Mouse (Mus musculus) hindbrain, postnatal 0 days (tissue): Measurements from ENCODE around the gene Gna12. TPM values are rescaled to one million over a fixed set of nuclear protein-coding genes. Genes with fewer than 3 reads are reported as not detected.
A peak's percentile ranks its signal among the peaks of the same experiment; 100 is the strongest.

Experiments used
- ATAC-seq: fragments of 200-750 bp; cut with Nextera tagmentation; 2 replicates; pipeline ENCODE4 v1.8.0; 2017; ENCODE audit warnings: mild to moderate bottlenecking, moderate TSS enrichment, moderate library complexity
- DNase-seq: peaks from one replicate; pipeline ENCODE4 v3.0.0-alpha.2; 2015; ENCODE audit warnings: low spot score
- H3K27ac ChIP-seq: fragments of 300-500 bp; sonication (generic); 2 replicates; pipeline ENCODE4 v1.5.1; 2014; ENCODE audit warnings: mild to moderate bottlenecking
- H3K27me3 ChIP-seq: fragments of 300-500 bp; sonication (generic); 2 replicates; pipeline ENCODE4 v1.6.1; 2014; ENCODE audit warnings: low read length, mixed read lengths; ENCODE audit not compliant: insufficient read depth
- H3K36me3 ChIP-seq: fragments of 300-500 bp; sonication (generic); 2 replicates; pipeline ENCODE4 v1.6.1; 2014; ENCODE audit warnings: low read length, mixed read lengths; ENCODE audit not compliant: insufficient read depth
- H3K4me1 ChIP-seq: fragments of 300-500 bp; sonication (generic); 2 replicates; pipeline ENCODE4 v1.6.1; 2014; ENCODE audit warnings: antibody characterized with exemption, low read length, mixed read lengths; ENCODE audit not compliant: insufficient read depth
- H3K4me2 ChIP-seq: fragments of 300-500 bp; sonication (generic); 2 replicates; pipeline ENCODE4 v1.6.1; 2014; ENCODE audit warnings: low read depth, mild to moderate bottlenecking, low read length, moderate library complexity, mixed read lengths
- H3K4me3 ChIP-seq: fragments of 300-500 bp; sonication (generic); 2 replicates; pipeline ENCODE4 v1.5.1; 2014; ENCODE audit warnings: low read length
- H3K9ac ChIP-seq: fragments of 300-500 bp; sonication (generic); replicated peaks from 2 replicates; pipeline ENCODE4 v1.6.1; 2014; ENCODE audit warnings: mild to moderate bottlenecking, low read length, moderate library complexity, mixed read lengths
- H3K9me3 ChIP-seq: fragments of 300-500 bp; sonication (generic); 2 replicates; pipeline ENCODE4 v1.6.1; 2016; ENCODE audit warnings: low read length, mixed read lengths
- CTCF ChIP-seq: IDR thresholded peaks from 2 replicates; pipeline ENCODE4 v1.5.1; 2016; ENCODE audit warnings: antibody characterized with exemption, control low read depth, low read depth
- WGBS: fragments of 180-500 bp; shearing (Covaris S2); extraction: QIAGEN DNeasy Blood & Tissue Kit; methylation state at CpG from one replicate; pipeline ENCODE4 v1.1.7; 2014; 5-methylcytosine and 5-hydroxymethylcytosine counted together
- polyA plus RNA-seq: library from polyadenylated mRNA; unstranded; fragments of >200 nt; fragmentation: Nextera tagmentation; extraction: Ambion mirVana; gene quantifications from 2 replicates; pipeline ENCODE4 v1.2.1, GENCODE M21; 2015
- total RNA-seq: library from RNA; depleted of rRNA; stranded (reverse); fragments of >200 nt; gene quantifications from 2 replicates; pipeline ENCODE4 v1.2.3, GENCODE M21; 2014

Gene Gna12
- total and polyA plus RNA-seq, 2 experiments from 2014 or later = 35.9 to 201 TPM

GRCm38 (mm10) chr5:140752041-140752440 lies 78.2 kb downstream of the Gna12 start:
- no peak for TF ChIP-seq CTCF

GRCm38 (mm10) chr5:140750925-140751324 lies 79.3 kb downstream of the Gna12 start:
- Histone ChIP-seq H3K4me3 (no peak overlapping the region), H3K27ac (no peak overlapping the region), H3K4me1 (peaks cover 9% of the 10 kb centered on the region; the same call in 1 of the 2 replicates), H3K9ac (no peak overlapping the region), H3K27me3 (no peaks in the 10 kb centered on the region), H3K36me3 (no peaks in the 10 kb centered on the region), H3K4me2 (no peak overlapping the region), H3K9me3 (no peaks in the 10 kb centered on the region)
- DNase-seq (peak; percentile 48), ATAC-seq (no peak)
- WGBS = 0% methylated on average over 1 of the region's 2 CpGs
- peak; percentile 70 for TF ChIP-seq CTCF

More at GRCm38 (mm10) chr5:140752041-140752440, 78.2 kb downstream of the Gna12 start:
- H3K4me3 ChIP-seq = no peak overlapping the region
- H3K27me3 ChIP-seq = no peaks in the 10 kb centered on the region
- DNase-seq = no peak
- H3K9me3 ChIP-seq = no peaks in the 10 kb centered on the region
- no peak for ATAC-seq
- WGBS = 94% methylated on average over 15 of the region's 15 CpGs
- H3K4me1 ChIP-seq = peaks cover 9% of the 10 kb centered on the region; the same call in 1 of the 2 replicates
- H3K27ac ChIP-seq = no peak overlapping the region
- H3K9ac ChIP-seq = no peak overlapping the region
- H3K36me3 ChIP-seq = peaks cover 1% of the 10 kb centered on the region; the same call in 1 of the 2 replicates
- H3K4me2 ChIP-seq = no peak overlapping the region

- peak; percentile 94 for TF ChIP-seq CTCF
- Histone ChIP-seq H3K4me3 (no peak overlapping the region), H3K4me2 (peak overlapping the region; percentile 38), H3K36me3 (no peaks in the 10 kb centered on the region), H3K4me1 (peaks cover 9% of the 10 kb centered on the region; the same call in 1 of the 2 replicates), H3K27ac (0 out of 2 replicates have a peak overlapping the region, but pooled peaks have one; percentile 37), H3K9ac (no peak overlapping the region), H3K9me3 (no peaks in the 10 kb centered on the region), H3K27me3 (no peaks in the 10 kb centered on the region)
- ATAC-seq = peak; percentile 77
- 18% methylated on average over 12 of the region's 12 CpGs for WGBS
- peak; percentile 89 for DNase-seq
Observed at GRCm38 (mm10) chr5:140749062-140749875, 81.0 kb downstream of the Gna12 start.

- H3K4me3 ChIP-seq = no peak overlapping the region
- H3K27me3 ChIP-seq = no peaks in the 10 kb centered on the region
- peaks cover 9% of the 10 kb centered on the region for H3K4me1 ChIP-seq
- ATAC-seq = no peak
- H3K27ac ChIP-seq = no peak overlapping the region
- DNase-seq = no peak
- 71% methylated on average over 10 of the region's 10 CpGs for WGBS
- H3K4me2 ChIP-seq = peak overlapping the region; percentile 38; the same call in 1 of the 2 replicates
- H3K9ac ChIP-seq = no peak overlapping the region
- H3K36me3 ChIP-seq = no peaks in the 10 kb centered on the region
- no peaks in the 10 kb centered on the region for H3K9me3 ChIP-seq
- no peak for TF ChIP-seq CTCF
Observed at GRCm38 (mm10) chr5:140748425-140748824, 81.8 kb downstream of the Gna12 start.

- peak; percentile 71 for DNase-seq
- 22% methylated on average over 12 of the region's 12 CpGs for WGBS
- peak; percentile 78 for ATAC-seq
Observed at GRCm38 (mm10) chr5:140743706-140744131, 86.5 kb downstream of the Gna12 start.

GRCm38 (mm10) chr5:140741877-140742276 lies 88.4 kb downstream of the Gna12 start:
- H3K9ac ChIP-seq = no peak overlapping the region
- ATAC-seq = 0 out of 2 replicates have a peak, but pooled peaks have one; percentile 48
- no peaks in the 10 kb centered on the region; the same call in none of the 2 replicates for H3K4me1 ChIP-seq
- DNase-seq = peak; percentile 50
- no peak overlapping the region for H3K4me3 ChIP-seq
- no peaks in the 10 kb centered on the region for H3K36me3 ChIP-seq
- no peak overlapping the region for H3K4me2 ChIP-seq
- no peaks in the 10 kb centered on the region for H3K27me3 ChIP-seq
- TF ChIP-seq CTCF = peak; percentile 46
- H3K27ac ChIP-seq = no peak overlapping the region
- no peaks in the 10 kb centered on the region for H3K9me3 ChIP-seq

More at GRCm38 (mm10) chr5:140743706-140744131, 86.5 kb downstream of the Gna12 start:
- H3K4me2 ChIP-seq = no peak overlapping the region
- no peak overlapping the region for H3K27ac ChIP-seq
- H3K36me3 ChIP-seq = no peaks in the 10 kb centered on the region
- H3K4me1 ChIP-seq = peaks cover under 1% of the 10 kb centered on the region
- H3K4me3 ChIP-seq = no peak overlapping the region
- no peaks in the 10 kb centered on the region for H3K9me3 ChIP-seq
- peak; percentile 57 for TF ChIP-seq CTCF
- H3K27me3 ChIP-seq = no peaks in the 10 kb centered on the region
- H3K9ac ChIP-seq = no peak overlapping the region
